Mouse (Mus musculus): ENCODE results near the gene Syt13. TPM values are rescaled to one million over a fixed set of nuclear protein-coding genes. Genes with fewer than 3 reads are reported as not detected.

Gene Syt13
- polyA plus RNA-seq, 1 experiment from 2014 or later = 0.99 TPM

DNA sequence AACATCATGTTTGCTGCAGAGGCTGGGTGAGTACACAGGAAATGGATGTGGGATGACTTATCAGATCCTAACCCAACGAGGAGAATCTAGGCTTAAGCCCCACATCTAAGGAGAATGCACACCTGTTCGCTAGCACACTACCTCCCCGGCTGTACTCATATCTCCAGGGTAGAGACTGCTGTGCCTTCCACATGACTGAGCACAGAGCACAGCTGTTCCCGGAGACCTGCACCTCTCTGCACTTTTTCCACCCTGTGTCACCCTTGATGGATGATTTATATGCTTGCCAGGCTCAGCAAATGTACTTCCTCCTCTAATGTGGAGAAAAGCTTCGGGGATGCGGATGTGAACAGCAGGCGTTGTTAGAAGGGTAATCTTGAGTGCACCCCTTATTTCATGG is 16.2 kb downstream of the Syt13 start:
- no peak overlapping the region for H3K9ac ChIP-seq
- H3K4me3 ChIP-seq = no peak overlapping the region
- H3K4me2 ChIP-seq = no peak overlapping the region
- H3K4me1 ChIP-seq = peaks cover 4% of the 10 kb centered on the region; the same call in 1 of the 2 replicates
- no peaks in the 10 kb centered on the region for H3K9me3 ChIP-seq
- 68% methylated on average over 7 of the region's 7 CpGs for WGBS
- peaks cover 13% of the 10 kb centered on the region for H3K27me3 ChIP-seq (replicated peaks)
- H3K36me3 ChIP-seq = no peaks in the 10 kb centered on the region
- no peak for ATAC-seq (ENCODE audit: extremely low read depth, insufficient number of reproducible peaks, low FRiP score, low TSS enrichment)
- no peak overlapping the region for H3K27ac ChIP-seq (replicated peaks)

GRCm38 (mm10) chr2:92933379-92933778 is 18.5 kb downstream of the Syt13 start:
- H3K36me3 ChIP-seq = no peaks in the 10 kb centered on the region
- H3K4me3 ChIP-seq = no peak overlapping the region
- H3K27me3 ChIP-seq (replicated peaks) = peaks cover 7% of the 10 kb centered on the region
- ATAC-seq (ENCODE audit: extremely low read depth, insufficient number of reproducible peaks, low FRiP score, low TSS enrichment) = no peak
- H3K9ac ChIP-seq = no peak overlapping the region
- no peak overlapping the region for H3K27ac ChIP-seq (replicated peaks)
- H3K9me3 ChIP-seq = no peaks in the 10 kb centered on the region
- WGBS = 72% methylated on average over 6 of the region's 6 CpGs
- H3K4me2 ChIP-seq = no peak overlapping the region
- peaks cover 11% of the 10 kb centered on the region; the same call in 1 of the 2 replicates for H3K4me1 ChIP-seq

GRCm38 (mm10) chr2:92934312-92934982 is 19.5 kb downstream of the Syt13 start:
- no peaks in the 10 kb centered on the region for H3K36me3 ChIP-seq
- no peak overlapping the region for H3K27ac ChIP-seq (replicated peaks)
- peaks cover 7% of the 10 kb centered on the region for H3K27me3 ChIP-seq (replicated peaks)
- peaks cover 11% of the 10 kb centered on the region; the same call in 1 of the 2 replicates for H3K4me1 ChIP-seq
- H3K9me3 ChIP-seq = no peaks in the 10 kb centered on the region
- WGBS = 24% methylated on average over 10 of the region's 10 CpGs
- no peak for ATAC-seq (ENCODE audit: extremely low read depth, insufficient number of reproducible peaks, low FRiP score, low TSS enrichment)
- no peak overlapping the region for H3K4me2 ChIP-seq
- no peak overlapping the region for H3K4me3 ChIP-seq
- no peak overlapping the region for H3K9ac ChIP-seq

DNA sequence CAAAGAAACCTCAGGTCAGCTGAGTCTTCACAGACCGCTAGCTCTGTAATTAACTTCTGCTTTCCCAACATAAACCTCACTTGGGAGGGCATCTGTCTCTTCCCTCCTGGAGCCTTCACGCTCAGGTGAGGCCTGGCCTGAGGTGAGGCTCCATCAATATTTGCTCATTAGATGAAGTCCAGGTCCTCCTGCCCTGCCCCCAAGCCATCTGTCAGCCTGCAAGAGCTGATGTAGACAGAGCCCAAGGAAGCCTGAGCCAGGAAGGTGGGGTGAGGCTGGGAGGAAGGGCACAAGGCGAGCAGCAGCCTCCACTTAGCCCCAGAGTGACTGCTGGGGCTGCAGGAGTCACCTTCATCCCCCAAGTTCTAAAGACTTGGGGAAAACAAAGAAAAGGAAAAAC is 20.6 kb downstream of the Syt13 start:
- no peaks in the 10 kb centered on the region for H3K36me3 ChIP-seq
- H3K4me1 ChIP-seq = peaks cover 11% of the 10 kb centered on the region; the same call in 1 of the 2 replicates
- no peak overlapping the region for H3K9ac ChIP-seq
- H3K9me3 ChIP-seq = no peaks in the 10 kb centered on the region
- no peak overlapping the region for H3K4me2 ChIP-seq
- no peak for ATAC-seq (ENCODE audit: extremely low read depth, insufficient number of reproducible peaks, low FRiP score, low TSS enrichment)
- peaks cover 7% of the 10 kb centered on the region for H3K27me3 ChIP-seq (replicated peaks)
- H3K4me3 ChIP-seq = no peak overlapping the region
- no peak overlapping the region for H3K27ac ChIP-seq (replicated peaks)
- WGBS = 60% methylated on average over 3 of the region's 3 CpGs

DNA sequence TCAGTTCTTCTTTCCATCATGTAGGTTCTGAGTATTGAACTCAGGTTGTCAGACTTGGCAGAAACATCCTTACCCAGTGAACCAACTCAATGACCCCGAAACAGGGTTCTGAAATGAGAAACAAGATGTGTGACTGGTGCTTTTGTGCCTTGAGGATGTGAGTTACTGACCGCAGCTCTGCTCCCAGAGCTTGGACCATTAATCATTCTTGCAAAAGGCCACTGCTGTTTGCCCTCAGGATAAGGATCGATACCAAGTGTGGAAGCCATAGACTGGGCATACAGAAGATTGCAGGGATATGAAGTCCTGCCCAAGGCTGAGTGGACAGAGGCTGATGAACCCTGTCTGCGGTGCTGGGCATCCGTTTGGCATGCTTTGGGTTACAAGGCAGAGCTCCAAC is 23.2 kb downstream of the Syt13 start:
- Histone ChIP-seq H3K27ac (replicated peaks) (no peak overlapping the region), H3K9ac (no peak overlapping the region), H3K4me1 (peaks cover 13% of the 10 kb centered on the region), H3K9me3 (no peaks in the 10 kb centered on the region), H3K4me3 (no peak overlapping the region), H3K4me2 (no peak overlapping the region), H3K36me3 (no peaks in the 10 kb centered on the region), H3K27me3 (replicated peaks) (peaks cover 13% of the 10 kb centered on the region; the same call in 1 of the 2 replicates)
- WGBS = 85% methylated on average over 5 of the region's 5 CpGs
- ATAC-seq (ENCODE audit: extremely low read depth, insufficient number of reproducible peaks, low FRiP score, low TSS enrichment) = no peak

DNA sequence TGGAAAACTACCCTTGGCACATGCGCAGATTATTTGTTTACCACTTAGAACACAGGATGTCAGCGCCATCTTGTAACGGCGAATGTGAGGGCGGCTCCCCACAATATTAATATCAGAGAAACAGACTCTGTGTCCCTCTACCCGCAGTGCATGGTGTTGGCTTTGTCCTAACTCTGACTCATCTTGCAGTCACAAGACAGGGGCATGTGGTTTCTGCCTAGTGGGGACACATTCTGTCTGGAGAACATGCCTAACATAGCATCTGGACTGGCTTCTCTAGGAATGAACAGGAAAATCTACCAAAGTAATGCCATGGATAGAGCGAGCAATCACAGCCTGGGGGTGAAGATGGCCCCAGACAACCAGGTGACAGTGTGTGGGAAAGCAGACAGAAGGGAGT is 23.9 kb downstream of the Syt13 start:
- 86% methylated on average over 7 of the region's 7 CpGs for WGBS
- H3K4me2 ChIP-seq = no peak overlapping the region

DNA sequence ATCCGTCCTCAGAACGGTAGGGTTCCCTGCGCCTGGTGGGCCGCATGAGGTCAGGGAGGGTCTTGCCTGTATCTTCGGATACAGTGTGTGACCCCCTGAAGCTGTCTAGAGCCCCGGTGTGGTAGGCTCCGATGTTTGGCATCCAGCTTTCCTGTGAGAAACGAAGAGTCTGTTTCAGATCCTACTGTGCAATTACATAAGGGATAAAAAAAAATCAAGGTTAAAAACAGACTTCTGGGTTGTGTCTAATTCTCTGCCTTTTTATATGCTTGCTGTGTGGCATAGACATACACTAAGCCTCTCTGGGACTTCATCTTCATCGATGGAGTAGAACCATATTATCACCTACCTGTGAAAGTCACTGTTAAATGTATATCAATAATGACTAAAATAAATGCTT is 26.1 kb downstream of the Syt13 start:
- Histone ChIP-seq H3K4me2 (no peak overlapping the region), H3K9ac (no peak overlapping the region), H3K4me1 (peaks cover 17% of the 10 kb centered on the region), H3K27ac (replicated peaks) (no peak overlapping the region), H3K27me3 (replicated peaks) (peaks cover 21% of the 10 kb centered on the region), H3K4me3 (no peak overlapping the region), H3K36me3 (no peaks in the 10 kb centered on the region), H3K9me3 (no peaks in the 10 kb centered on the region)
- WGBS = 78% methylated on average over 9 of the region's 9 CpGs
- ATAC-seq (ENCODE audit: extremely low read depth, insufficient number of reproducible peaks, low FRiP score, low TSS enrichment) = no peak

More for the DNA sequence above, 23.9 kb downstream of the Syt13 start:
- Histone ChIP-seq H3K27ac (replicated peaks) (no peak overlapping the region), H3K36me3 (no peaks in the 10 kb centered on the region), H3K4me3 (no peak overlapping the region), H3K27me3 (replicated peaks) (peaks cover 9% of the 10 kb centered on the region; the same call in 1 of the 2 replicates), H3K4me1 (peaks cover 21% of the 10 kb centered on the region), H3K9me3 (no peaks in the 10 kb centered on the region), H3K9ac (no peak overlapping the region)
- ATAC-seq (ENCODE audit: extremely low read depth, insufficient number of reproducible peaks, low FRiP score, low TSS enrichment) = no peak

DNA sequence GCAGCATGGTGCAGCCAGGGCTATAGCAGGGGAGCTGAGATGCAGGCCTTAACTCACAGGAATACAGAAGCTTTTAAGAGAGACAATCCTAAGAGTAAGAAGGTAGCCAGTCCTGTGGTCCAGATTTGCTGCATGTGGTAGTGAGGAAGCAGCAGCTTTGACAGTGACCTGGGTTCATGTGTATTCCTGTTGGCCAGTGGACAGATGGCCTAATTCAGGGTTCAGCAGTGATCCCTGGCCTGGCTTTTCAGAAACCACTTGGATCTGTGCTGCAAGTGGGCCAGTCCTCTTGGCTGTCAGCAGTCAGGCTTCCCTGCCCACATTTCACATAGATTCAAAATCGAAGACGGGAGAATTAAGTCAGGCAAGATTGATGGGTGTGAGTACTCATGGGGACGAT is 26.6 kb downstream of the Syt13 start:
- no peak for ATAC-seq (ENCODE audit: extremely low read depth, insufficient number of reproducible peaks, low FRiP score, low TSS enrichment)
- Histone ChIP-seq H3K9me3 (no peaks in the 10 kb centered on the region), H3K4me2 (no peak overlapping the region), H3K27ac (replicated peaks) (no peak overlapping the region), H3K27me3 (replicated peaks) (peaks cover 26% of the 10 kb centered on the region), H3K36me3 (no peaks in the 10 kb centered on the region), H3K4me1 (peaks cover 17% of the 10 kb centered on the region), H3K9ac (no peak overlapping the region), H3K4me3 (no peak overlapping the region)
- 73% methylated on average over 3 of the region's 3 CpGs for WGBS

DNA sequence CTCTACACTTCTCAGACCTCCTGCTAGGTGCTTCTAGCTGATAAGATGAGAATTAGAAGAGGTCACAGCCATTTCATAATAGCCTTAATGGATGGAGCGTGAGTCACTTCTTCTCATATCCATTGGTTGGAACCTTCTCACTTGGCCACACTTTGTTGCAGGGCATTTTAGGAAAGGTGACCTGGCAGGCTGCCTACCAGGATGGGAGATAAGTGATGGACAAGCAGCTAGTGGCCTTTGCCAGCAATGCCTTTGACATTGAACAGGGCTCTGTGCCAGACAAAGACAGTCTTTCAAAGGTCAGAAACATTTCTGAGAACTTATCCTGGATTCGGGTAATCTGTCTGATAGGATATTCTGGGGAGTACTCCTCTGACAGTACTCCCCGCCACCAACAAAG is 28.5 kb downstream of the Syt13 start:
- Histone ChIP-seq H3K4me3 (no peak overlapping the region), H3K27me3 (replicated peaks) (peaks cover 42% of the 10 kb centered on the region), H3K9me3 (no peaks in the 10 kb centered on the region), H3K4me1 (peaks cover 19% of the 10 kb centered on the region), H3K36me3 (no peaks in the 10 kb centered on the region), H3K9ac (no peak overlapping the region), H3K4me2 (no peak overlapping the region), H3K27ac (replicated peaks) (no peak overlapping the region)
- 46% methylated on average over 3 of the region's 3 CpGs for WGBS
- ATAC-seq (ENCODE audit: extremely low read depth, insufficient number of reproducible peaks, low FRiP score, low TSS enrichment) = no peak

GRCm38 (mm10) chr2:92944356-92944755 is 29.5 kb downstream of the Syt13 start:
- Histone ChIP-seq H3K27me3 (replicated peaks) (peaks cover 42% of the 10 kb centered on the region), H3K27ac (replicated peaks) (no peak overlapping the region), H3K9me3 (no peaks in the 10 kb centered on the region), H3K36me3 (no peaks in the 10 kb centered on the region), H3K4me2 (no peak overlapping the region), H3K4me3 (no peak overlapping the region), H3K9ac (no peak overlapping the region), H3K4me1 (peaks cover 24% of the 10 kb centered on the region)
- no peak for ATAC-seq (ENCODE audit: extremely low read depth, insufficient number of reproducible peaks, low FRiP score, low TSS enrichment)
- 85% methylated on average over 3 of the region's 3 CpGs for WGBS

- no peaks in the 10 kb centered on the region for H3K9me3 ChIP-seq
- H3K4me3 ChIP-seq = no peak overlapping the region
- H3K27me3 ChIP-seq (replicated peaks) = peaks cover 42% of the 10 kb centered on the region
- whole genome bisulfite sequencing = 86% methylated on average over 11 of the region's 11 CpGs
- no peak overlapping the region for H3K27ac ChIP-seq (replicated peaks)
- H3K9ac ChIP-seq = no peak overlapping the region
- H3K4me1 ChIP-seq = peaks cover 24% of the 10 kb centered on the region
- H3K36me3 ChIP-seq = no peaks in the 10 kb centered on the region
- ATAC-seq (ENCODE audit: extremely low read depth, insufficient number of reproducible peaks, low FRiP score, low TSS enrichment) = no peak
- no peak overlapping the region for H3K4me2 ChIP-seq
Measured at GRCm38 (mm10) chr2:92945125-92945746, 30.3 kb downstream of the Syt13 start.

Data from heart, embryonic 13.5 days (tissue).